Mouse (Mus musculus): ENCODE measurements around the gene Nbdy. TPM values are rescaled to one million over a fixed set of nuclear protein-coding genes. Genes with fewer than 3 reads are reported as not detected.

The Nbdy gene
- 37.0 and 81.3 TPM in 2 replicates for total RNA-seq (2017)

GRCm38 (mm10) chrX:153723110-153723916 lies at the start of gene Nbdy:
Nbdy (plus strand) TSS chrX:153723590.
- peak; percentile 98 for ATAC-seq (replicated peaks; ENCODE audit: low read depth, poor library complexity, severe bottlenecking)

- ATAC-seq (replicated peaks; ENCODE audit: low read depth, poor library complexity, severe bottlenecking): peak; percentile 86
Observed at GRCm38 (mm10) chrX:153695782-153696395, 27.5 kb upstream of the Nbdy start, which contains the start of gene Kctd12b. Kctd12b (minus strand) TSS chrX:153696391.

GRCm38 (mm10) chrX:153700463-153700862 lies 22.9 kb upstream of the Nbdy start:
- ATAC-seq (replicated peaks; ENCODE audit: low read depth, poor library complexity, severe bottlenecking): no peak

GRCm38 (mm10) chrX:153707735-153708134 lies 15.7 kb upstream of the Nbdy start:
- ATAC-seq (replicated peaks; ENCODE audit: low read depth, poor library complexity, severe bottlenecking): 0 out of 2 replicates have a peak, but pooled peaks have one; percentile 36

GRCm38 (mm10) chrX:153716716-153717115 lies 6.7 kb upstream of the Nbdy start:
- no peak for ATAC-seq (replicated peaks; ENCODE audit: low read depth, poor library complexity, severe bottlenecking)

- peak; percentile 65 for ATAC-seq (replicated peaks; ENCODE audit: low read depth, poor library complexity, severe bottlenecking)
Observed at GRCm38 (mm10) chrX:153719602-153720001, 3.8 kb upstream of the Nbdy start.

GRCm38 (mm10) chrX:153724400-153724799 lies 1.0 kb downstream of the Nbdy start:
- no peak for ATAC-seq (replicated peaks; ENCODE audit: low read depth, poor library complexity, severe bottlenecking)

GRCm38 (mm10) chrX:153735697-153736096 lies 12.3 kb downstream of the Nbdy start:
- no peak for ATAC-seq (replicated peaks; ENCODE audit: low read depth, poor library complexity, severe bottlenecking)

GRCm38 (mm10) chrX:153742493-153742892 lies 19.1 kb downstream of the Nbdy start:
- ATAC-seq (replicated peaks; ENCODE audit: low read depth, poor library complexity, severe bottlenecking): no peak

GRCm38 (mm10) chrX:153749230-153749629 lies 25.8 kb downstream of the Nbdy start:
- no peak for ATAC-seq (replicated peaks; ENCODE audit: low read depth, poor library complexity, severe bottlenecking)

Other genes starting within 250 kb of the Nbdy start
- gene Ubqln2, start 225.4 kb upstream of the Nbdy start, total RNA-seq (2017): 9.7 and 18.1 TPM in 2 replicates
- gene Cypt3, start 165.0 kb upstream of the Nbdy start, total RNA-seq (2017): not detected in 2 replicates
- gene Kctd12b, start 27.2 kb upstream of the Nbdy start, total RNA-seq (2017): 0.39 and 3.8 TPM in 2 replicates
- gene Spin2c, start 108.6 kb downstream of the Nbdy start, total RNA-seq (2017): 1.3 TPM in 1 of 2 replicates, not detected in the other